Mouse (Mus musculus): ENCODE results near the gene Asic4. TPM values are rescaled to one million over a fixed set of nuclear protein-coding genes. Genes with fewer than 3 reads are reported as not detected.

The Asic4 gene
- polyA plus RNA-seq, 1 experiment: 11.9 TPM

DNA sequence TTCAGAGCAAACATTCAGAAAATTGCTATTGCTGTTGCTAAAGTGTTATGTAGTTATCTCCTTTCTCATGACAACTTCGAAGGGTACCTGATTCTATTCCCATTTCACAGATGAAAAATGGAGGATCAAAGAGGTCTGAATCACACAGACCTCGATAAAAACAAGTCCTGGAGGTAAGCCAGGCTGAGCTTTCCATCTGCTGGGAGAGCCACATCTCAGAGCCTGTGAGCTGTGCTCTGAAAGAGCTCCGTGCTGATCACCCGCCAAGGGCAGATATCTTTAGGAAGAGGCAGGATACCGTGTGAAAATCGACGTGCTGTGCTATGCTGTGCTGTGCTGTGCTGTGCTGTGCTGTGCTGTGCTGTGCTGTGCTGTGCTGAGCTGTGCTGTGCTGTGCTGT lies 10.1 kb downstream of the Asic4 start:
- no peak for DNase-seq (ENCODE audit: extremely low spot score in 1 of 2, low spot score in 1 of 2)

DNA sequence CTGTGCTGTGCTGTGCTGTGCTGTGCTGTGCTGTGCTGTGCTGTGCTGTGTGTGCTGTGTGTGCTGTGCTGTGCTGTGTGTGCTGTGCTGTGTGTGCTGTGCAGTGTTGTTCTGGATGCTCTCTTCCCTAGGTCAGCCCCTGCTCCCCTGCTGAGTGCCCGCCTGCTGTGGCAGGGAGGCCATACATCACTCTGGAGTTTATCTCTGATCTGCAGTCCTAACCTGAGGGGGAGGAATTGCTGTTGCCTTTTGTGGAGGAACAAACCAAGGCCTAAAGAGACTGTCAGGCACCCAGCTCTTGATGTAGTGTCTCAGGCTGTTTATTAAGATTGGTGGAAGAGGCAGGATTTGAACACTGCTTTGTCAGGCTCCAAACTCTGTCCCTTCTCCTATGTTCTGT lies 12.4 kb downstream of the Asic4 start:
- DNase-seq (ENCODE audit: extremely low spot score in 1 of 2, low spot score in 1 of 2): no peak

DNA sequence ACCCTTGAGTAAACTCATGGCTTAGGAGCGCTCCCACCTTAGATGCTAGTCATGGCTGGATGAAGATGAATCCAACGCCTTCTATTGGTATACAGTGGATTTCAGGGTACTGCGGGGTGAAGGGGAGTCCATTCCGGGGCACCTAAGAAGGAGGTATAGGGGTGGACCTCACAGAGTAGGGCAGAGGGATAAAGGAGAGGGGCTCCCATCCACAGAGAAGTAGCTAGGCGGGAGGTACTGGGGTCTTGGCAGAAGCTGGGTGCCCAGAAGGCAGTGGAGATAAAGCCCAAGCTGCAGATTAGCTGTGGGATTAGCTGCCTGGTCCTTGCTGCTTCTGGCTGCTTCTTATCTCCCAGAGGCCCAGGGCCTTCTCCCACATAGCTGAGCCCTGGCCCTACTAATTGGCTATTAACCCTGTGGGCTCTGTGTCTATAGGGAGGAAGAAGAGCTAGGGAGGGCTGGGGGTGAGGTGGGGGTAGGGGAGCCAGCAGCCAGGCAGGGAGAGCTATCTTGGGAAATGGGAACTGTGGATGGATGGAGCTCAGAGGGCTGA lies 13.5 kb downstream of the Asic4 start:
- DNase-seq (ENCODE audit: extremely low spot score in 1 of 2, low spot score in 1 of 2): no peak

DNA sequence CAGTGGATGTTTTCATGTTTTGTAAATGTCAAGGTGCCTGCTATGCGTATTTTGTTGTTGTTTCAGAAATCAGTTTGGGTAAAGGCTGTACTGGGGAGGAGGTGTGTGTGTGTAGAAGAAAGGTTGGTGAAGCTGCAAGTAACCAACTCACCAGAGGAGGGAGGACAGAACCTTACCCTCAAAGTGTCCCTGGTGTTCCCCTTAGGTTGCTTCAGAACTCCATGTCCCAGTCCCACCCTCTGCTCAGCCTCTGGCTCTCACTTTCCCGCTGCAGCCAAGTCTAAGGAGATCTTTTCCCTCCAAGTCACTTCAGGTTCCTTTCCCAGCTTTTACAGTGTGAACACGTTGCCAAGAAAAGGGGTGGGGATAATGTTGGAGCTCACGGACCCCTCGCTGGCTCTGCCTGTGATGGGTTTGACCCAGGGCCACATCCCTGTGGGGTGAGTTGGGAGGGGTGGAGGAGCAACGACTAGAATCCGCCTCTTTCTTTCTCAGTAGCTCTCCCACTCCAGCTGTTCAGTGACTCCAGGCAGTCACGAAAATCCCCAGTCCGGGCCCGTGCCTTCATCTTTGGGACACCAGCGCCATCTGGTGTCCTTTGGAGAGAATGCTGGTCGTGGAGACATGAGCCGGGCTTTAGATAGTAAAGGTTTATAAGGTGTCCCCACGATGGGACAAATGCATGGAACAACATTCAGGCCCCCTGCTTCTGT lies 17.1 kb downstream of the Asic4 start:
- DNase-seq (ENCODE audit: extremely low spot score in 1 of 2, low spot score in 1 of 2): peak in 1 of 2 experiments; percentile 93

DNA sequence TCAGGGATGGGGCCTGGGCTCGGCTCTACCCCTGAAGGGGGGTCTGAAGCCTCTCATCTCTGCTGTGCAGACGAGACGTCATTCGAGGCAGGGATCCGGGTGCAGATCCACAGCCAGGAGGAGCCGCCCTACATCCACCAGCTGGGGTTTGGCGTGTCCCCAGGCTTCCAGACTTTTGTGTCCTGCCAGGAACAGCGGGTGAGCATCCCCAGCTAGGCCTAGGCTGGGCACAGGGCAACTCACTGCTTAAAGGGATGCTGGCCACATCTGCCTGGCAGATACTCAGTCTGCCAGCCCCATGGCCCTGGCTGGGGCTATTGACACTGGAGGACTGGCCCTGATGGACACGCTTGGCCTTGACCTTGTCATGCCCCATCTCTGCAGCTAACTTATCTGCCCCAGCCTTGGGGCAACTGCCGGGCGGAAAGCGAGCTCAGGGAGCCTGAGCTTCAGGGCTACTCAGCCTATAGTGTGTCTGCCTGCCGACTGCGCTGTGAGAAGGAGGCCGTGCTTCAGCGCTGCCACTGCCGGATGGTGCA lies 19.1 kb downstream of the Asic4 start:
- no peak for DNase-seq (ENCODE audit: extremely low spot score in 1 of 2, low spot score in 1 of 2)

DNA sequence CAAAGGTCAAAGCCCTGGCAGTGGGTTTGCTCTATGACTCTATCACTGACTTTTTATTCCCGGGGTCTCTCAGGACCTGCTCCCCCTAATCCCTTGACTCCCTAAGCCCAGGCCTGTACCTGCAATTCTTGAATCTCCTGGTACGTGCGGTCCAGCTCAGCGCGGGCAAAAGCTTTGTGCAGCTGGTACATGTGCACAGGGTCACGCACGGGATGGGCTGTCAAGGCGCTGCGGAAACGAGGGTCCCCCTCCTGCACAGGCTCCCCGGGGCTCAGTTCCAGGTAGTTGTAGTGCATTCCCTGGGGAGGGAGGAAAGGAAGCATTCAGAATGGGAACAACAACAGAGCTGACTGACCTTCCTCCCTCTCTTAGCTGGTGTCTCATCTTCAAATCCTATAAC lies 26.2 kb downstream of the Asic4 start:
- DNase-seq (ENCODE audit: extremely low spot score in 1 of 2, low spot score in 1 of 2): no peak

DNA sequence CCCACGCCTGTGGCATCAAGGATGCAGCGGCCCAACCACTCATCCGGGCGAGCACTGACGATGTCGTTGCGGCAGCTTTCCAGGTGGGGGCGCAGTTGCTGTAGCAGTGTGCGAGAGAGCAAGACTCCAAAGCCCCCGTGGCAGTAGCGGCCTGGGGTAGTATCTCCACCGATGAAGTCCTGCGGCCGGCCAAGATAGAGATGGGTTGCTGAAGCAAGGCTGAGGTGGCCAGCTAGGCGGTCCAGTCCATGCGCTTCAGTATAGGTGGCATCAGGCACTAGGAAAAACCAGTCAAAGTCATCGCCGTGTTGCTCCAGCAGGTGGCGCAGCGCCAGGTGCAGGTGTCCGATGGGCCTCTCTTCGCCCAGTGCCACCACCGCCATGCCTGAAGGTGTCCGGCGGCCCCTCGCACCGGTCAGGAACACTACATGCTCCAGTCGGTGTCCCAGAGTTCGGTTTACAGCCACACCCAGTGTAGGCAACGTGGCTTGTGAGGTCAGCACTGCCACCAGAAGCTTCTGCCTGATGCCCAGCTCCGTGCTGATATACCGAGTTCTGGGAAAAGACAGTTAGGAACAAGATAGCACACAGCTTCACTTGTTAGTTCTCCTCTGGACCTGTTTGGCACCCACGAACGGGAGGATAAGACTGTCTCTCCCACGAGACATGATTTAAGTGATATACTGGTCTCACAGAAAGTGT lies 27.2 kb downstream of the Asic4 start:
- DNase-seq (ENCODE audit: extremely low spot score in 1 of 2, low spot score in 1 of 2): peak in 1 of 2 experiments; percentile 89

DNA sequence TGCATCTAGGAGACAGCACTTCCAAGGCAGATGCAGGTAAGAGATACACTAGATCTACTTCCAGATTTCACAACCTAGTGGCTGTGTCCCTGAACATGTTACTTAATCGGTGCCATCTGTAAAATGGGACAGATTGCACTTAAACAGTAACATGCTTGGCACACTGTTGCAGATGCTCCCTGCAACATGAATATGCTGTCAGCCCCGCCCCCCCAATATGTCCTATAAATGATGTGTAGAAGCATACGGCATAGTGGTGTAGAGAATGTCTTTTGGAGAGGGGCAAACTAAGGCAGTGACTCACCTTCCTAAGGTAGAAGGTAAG lies 27.7 kb downstream of the Asic4 start:
- peak in 1 of 2 experiments; percentile 34 for DNase-seq (ENCODE audit: extremely low spot score in 1 of 2, low spot score in 1 of 2)

DNA sequence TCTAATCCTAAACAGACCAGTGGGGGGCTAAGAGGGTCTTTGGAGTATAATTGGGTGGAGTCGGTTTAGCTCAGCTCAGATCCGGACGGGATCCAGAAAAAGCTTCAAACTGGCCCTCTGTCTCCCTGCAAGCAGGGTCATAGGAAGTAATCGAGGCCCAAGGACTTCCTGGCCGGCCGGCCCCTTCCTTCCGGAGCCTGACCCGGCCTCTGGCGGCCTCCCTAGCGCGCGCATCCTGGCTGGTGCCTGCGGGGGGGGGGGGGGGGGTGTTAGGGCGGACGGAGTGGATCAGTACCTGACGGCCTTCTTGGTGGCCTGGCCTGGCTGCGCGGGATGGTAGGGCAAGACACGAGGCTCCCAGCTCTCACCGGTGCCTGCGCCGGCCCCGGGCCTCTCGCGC lies 28.3 kb downstream of the Asic4 start:
- no peak for DNase-seq (ENCODE audit: extremely low spot score in 1 of 2, low spot score in 1 of 2)

DNA sequence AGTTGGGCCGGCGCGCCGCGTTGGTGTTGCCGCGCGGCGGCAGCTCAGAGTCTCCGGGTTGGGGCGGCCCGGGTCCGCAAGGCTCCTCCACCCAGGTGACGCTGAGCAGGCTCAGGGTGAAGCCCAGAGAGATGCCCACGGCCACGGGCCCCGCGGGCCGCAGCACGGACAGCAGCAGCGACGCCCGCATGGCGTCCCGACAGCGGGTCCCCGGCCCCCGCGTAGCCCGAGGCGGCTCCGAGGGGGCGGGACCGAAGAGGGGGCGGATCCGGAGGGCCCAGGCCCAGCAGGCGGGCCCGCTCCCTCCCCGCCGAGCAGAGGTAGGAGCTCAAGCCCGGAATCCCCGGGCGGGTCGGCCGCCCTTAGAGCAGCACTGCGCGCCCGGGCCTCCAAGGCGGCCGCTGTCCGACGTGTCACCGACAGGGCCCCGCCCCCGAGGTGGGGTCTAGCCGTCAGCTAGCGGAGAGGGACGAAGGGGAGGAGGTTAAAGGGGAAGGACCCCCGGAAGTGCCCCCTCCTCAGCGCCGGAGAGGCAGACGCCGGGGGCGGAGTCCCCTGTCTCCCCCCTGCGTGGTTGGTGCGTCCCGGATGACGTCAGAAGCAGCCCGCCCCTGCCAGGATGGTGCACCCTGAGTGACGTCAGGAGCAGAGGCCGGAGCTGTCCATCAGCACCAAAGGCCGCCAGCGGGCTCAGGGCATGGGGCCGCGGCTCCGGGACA lies 28.8 kb downstream of the Asic4 start, which contains the start of the genes Chpf and Tmem198:
Gene Chpf, minus strand, starts transcription at position 392 of the 719 bp plus-strand sequence.
Gene Tmem198, plus strand, starts transcription at position 617 of the 719 bp plus-strand sequence.
- peak; percentile 95 to 99 for DNase-seq (ENCODE audit: extremely low spot score in 1 of 2, low spot score in 1 of 2)

DNA sequence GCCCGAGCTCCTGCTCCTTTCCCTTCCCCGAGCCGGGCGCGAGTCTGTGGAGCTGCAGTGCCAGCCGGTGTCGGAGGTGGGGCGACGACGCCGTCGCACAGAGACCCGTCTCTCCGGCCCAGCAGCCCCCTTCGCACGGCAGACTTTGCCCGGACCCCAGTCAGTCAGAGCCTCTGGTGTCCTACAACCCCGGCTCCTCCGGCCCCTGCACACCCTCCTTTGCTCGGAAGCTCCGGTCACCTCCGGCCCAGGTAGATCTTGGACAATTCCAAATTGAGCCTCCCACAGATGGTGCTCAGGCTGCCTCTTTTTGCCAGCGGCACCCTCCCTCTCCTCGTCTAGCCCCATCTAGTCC lies 29.4 kb downstream of the Asic4 start:
- no peak for DNase-seq (ENCODE audit: extremely low spot score in 1 of 2, low spot score in 1 of 2)

DNA sequence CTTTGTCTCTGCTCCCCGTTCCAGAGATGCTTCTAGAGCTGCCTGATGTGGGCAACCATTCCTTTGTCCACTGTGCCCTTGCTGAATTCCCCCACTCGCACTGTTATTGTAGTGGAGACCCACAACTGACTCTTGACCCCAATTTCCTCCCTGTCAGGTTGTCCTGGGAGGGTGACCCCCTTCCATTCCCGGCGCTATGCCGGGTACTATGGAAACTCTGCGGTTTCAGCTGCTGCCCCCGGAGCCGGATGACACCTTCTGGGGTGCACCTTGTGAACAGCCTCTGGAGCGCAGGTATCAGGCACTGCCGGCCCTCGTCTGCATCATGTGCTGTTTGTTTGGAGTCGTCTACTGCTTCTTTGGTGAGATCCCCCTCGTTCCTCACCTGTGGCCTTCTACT lies 29.8 kb downstream of the Asic4 start:
- DNase-seq (ENCODE audit: extremely low spot score in 1 of 2, low spot score in 1 of 2): no peak

DNA sequence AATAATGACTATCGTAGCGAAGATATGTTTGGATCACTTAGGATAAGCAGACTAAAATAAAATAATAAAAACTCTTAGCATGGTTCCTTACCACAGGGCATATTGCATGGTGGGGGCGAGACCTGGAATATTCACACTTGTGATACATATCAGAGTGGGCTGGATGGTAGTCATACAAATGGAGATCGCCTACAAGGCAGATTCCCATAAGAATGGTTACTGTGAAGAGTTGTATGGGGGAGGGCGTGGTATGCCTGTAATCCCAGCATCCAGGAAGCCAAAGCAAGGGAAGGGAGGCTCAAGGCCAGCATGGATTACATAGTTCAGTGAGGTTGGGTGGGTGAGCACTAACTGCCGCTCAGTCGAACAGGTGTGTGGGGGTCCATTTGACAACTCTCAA lies 30.5 kb downstream of the Asic4 start:
- DNase-seq (ENCODE audit: extremely low spot score in 1 of 2, low spot score in 1 of 2): peak in 1 of 2 experiments; percentile 68

DNA sequence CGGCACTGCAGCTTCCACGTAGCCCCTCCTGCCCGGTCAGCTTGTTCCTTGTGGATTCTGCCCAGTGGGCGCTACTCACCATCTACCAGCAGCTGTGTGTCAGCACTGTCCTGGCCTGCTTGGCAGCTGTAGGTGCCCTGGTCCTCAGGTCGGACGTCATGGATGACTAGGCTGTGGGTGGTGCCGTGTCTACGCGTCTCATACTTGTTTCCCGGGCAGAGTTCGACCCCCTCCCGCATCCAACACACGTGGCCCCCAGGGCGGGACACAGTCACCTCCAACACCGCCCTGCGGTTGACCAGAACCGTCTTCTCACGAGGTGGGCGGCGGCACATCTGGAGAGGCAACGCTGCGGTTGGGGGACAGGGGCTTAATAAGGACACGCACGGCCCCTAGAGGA lies 36.3 kb downstream of the Asic4 start:
- DNase-seq (ENCODE audit: extremely low spot score in 1 of 2, low spot score in 1 of 2): peak in 1 of 2 experiments; percentile 32

DNA sequence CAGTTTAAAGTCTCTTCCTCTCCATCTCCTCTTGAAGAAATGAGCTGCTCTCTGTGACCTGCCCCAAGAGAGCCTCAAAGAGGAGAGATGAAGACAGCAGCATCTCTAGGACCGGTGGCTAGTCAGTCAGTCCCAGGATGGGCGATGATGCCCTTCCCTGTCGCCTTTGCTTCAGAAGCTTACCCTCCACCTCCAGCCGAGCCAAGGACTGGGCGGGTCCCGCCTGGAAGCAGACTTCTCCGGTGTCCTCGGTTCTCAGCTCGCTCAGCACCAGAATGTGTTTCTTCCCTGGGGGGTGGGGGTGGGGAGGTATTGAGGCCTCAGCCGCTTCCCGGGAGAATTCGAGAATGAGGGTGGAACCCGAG lies 36.8 kb downstream of the Asic4 start:
- DNase-seq (ENCODE audit: extremely low spot score in 1 of 2, low spot score in 1 of 2): no peak

DNA sequence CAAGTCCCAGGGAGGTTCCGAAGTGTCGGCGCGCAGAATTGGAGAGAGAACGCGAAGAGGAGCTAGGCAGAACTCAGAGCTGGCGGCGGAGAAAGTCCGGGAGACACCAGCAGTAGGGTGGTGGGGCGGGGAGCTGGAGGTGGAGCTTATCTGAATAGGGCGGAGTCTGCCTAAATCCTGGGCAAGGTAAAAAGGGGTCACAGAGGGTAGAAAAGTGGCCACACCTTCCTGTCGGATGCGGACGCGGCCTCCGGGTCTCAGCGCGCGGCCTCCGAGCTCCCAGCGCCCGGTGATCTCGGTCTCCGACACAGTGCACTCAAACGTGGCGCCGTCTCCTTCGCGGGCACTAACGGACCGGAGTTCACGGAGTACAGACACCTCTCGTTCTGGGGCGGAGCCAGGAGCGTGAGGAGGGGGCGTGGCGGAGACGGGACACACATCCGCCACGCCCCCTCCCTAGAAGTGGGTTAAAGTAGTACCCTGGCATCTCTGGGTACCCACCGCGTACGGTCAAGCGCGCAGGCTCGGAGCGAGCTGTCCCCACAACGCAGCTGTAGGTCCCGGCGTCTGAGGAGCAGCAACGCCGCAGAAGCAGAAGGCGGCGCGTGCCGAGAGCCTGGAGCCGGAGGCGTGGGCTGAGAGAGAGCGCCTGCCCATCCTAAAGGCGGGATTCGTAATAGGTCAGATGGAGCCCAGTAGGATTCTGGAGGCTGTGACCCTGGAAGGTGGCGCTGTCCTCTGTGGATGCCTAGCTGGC lies 37.3 kb downstream of the Asic4 start:
- peak in 1 of 2 experiments; percentile 74 for DNase-seq (ENCODE audit: extremely low spot score in 1 of 2, low spot score in 1 of 2)

DNA sequence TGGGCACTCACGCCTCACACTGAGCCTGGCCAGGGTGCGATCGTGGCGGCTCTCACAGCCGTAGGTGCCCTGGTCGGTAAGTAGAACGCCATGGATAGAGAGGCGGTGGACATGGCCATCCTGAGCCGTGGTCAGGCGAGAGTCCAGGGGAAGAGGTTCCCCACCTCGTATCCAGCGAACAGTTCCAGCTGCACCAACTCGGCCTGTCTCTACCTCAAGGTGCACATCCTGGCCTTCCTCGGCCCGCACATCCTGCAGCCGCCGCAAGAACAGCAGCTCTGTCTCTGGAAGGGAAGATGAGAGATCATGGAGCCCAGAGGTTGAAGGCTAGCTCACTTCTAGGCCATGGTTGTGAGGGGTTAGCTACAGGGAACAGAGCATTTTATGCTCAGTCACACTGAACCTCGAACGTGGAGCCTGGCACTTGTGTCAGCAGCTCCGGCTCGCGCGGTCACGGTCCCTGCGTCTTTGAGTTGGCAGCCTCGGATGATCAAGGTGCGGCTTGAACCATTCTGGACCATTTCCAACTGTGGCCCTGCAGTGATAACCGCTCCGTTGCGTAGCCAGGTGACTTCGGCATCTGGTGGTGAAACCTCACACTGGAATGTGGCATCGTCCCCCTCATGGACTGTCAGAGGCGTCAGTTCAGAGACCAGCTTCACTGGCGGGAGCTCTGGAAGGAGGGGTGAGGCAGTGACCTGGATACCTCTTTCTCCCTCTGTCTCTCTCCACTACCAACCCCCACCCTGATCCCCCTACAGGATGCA lies 40.7 kb downstream of the Asic4 start:
- no peak for DNase-seq (ENCODE audit: extremely low spot score in 1 of 2, low spot score in 1 of 2)

DNA sequence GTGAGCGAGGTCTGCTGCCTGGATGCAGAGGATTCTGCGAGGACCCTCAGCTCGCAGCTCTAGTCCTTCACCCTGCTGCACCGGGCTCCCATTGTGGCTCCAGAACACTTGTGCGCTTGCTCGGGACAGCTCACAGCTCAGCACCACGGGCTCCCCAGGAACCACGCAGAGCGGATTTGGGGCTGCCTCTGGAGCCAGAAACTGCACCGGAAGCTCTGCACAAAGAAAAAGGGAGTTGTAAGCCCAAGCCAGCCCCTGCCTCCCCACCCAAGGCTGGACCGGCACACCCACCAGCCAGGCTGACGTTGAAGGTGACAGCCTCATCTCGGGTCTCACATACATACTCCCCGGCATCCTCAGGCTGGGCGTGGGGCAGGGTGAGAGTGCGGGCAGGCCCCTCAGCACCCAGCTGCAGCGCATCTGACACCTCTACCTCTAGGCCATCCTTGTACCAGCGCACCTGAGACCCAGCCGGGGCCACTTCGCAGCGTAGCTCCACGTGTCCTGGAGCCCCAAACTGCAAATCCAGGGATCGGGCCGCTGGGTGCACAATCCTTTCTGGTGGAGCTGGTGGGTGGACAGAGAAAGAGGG lies 42.4 kb downstream of the Asic4 start:
- no peak for DNase-seq (ENCODE audit: extremely low spot score in 1 of 2, low spot score in 1 of 2)

DNA sequence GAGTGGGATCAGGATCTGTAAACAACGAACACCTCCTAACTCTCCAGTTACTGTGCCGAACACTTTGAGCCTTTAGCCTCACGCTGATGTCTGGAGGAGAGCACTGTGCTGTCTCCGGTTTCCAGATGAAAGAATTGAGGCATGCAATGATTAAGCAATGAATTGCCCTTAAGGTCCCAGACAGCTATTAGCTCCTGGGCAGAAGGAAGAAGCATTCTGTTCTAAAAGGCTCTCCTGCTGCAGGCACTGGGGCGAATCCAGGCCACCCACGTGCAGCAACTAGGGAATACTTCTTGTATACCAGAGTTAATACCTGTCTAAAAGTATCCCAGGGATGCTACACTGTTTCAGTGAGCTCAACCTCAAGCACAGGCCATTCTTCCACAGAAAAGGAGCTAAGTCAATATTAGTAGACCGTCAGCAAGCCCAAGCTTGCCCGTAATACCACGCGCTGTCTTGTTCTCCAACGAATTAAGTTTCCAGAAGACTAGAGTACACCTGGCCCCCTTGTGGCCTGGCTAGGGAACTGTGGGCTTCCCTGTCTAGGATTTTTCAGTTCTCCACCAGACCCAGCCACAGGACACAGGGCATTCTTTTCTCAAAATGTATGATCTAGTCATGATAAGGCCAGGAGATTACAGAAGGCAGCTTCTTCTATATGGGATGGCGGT lies 44.8 kb downstream of the Asic4 start:
- peak in 1 of 2 experiments; percentile 63 for DNase-seq (ENCODE audit: extremely low spot score in 1 of 2, low spot score in 1 of 2)

All from frontal cortex, adult 2 months (tissue).